Mouse (Mus musculus): ENCODE data around the gene Katnal1. TPM values are rescaled to one million over a fixed set of nuclear protein-coding genes. Genes with fewer than 3 reads are reported as not detected.

Gene Katnal1
- 3.9 and 5.1 TPM in 2 replicates for polyA plus RNA-seq (2012; rRNA removed)
- polyA plus RNA-seq (2014; fragmentation: Nextera tagmentation; extraction: Ambion mirVana), result 7.6 and 8.3 TPM in 2 replicates

DNA sequence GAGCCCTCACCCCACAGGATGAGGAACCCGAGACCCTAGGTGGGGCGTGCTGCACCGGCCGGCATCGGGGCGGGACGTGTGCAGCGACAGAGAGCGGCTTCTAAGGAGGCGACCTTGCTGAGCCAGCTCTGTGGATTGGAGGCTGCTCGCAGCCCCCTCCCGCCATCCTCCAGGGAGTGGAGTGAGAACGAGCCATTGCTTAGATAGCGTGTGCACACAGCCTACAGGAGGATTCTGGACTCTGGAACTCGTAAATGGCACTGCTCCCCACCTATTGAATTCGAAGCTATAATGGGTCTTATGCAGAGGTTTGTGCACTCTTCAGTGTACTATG, at the start of gene Katnal1:
TSS of gene Katnal1 (minus strand) at position 205 of the 334 bp plus-strand sequence.
- TF ChIP-seq EP300 (IDR thresholded peaks at IDR 0.05; ENCODE audit: low read depth) (no peak), CTCF (IDR thresholded peaks at IDR 0.05; ENCODE audit: low read depth) (no peak)
- peak within 1 kb of the TSS; percentile 89 for H3K4me2 ChIP-seq (ENCODE audit: low read depth)
- DNase-seq (ENCODE audit: low read depth in 3 of 3, low spot score in 3 of 3), result no peak
- H3K36me3 ChIP-seq (replicated peaks; ENCODE audit: control insufficient read depth, insufficient read depth, low read depth), result peaks cover 10% of the 10 kb centered on the region
- H3K9ac ChIP-seq (replicated peaks), result peak within 1 kb of the TSS; percentile 76
- WGBS (ENCODE audit: insufficient replicate concordance), result 2% methylated on average over 16 of the region's 16 CpGs
- H3K9me3 ChIP-seq (ENCODE audit: control insufficient read depth, low read length), result no peaks in the 10 kb centered on the region
- H3K4me1 ChIP-seq (replicated peaks; ENCODE audit: control insufficient read depth in 2 of 2, insufficient read depth in 2 of 2, low read length in 1 of 2), result peaks cover 36 to 58% of the 10 kb centered on the region in 2 experiments
- peak; percentile 38 for ATAC-seq (ENCODE audit: insufficient read depth)
- peak within 1 kb of the TSS; percentile 77 to 94 for H3K4me3 ChIP-seq (ENCODE audit: insufficient read depth in 1 of 2, low read depth in 2 of 2, low read length in 2 of 2)
- peak within 1 kb of the TSS; percentile 85 for H3K27ac ChIP-seq
- no peaks in the 10 kb centered on the region for H3K27me3 ChIP-seq (ENCODE audit: control insufficient read depth, insufficient read depth, low read length)

DNA sequence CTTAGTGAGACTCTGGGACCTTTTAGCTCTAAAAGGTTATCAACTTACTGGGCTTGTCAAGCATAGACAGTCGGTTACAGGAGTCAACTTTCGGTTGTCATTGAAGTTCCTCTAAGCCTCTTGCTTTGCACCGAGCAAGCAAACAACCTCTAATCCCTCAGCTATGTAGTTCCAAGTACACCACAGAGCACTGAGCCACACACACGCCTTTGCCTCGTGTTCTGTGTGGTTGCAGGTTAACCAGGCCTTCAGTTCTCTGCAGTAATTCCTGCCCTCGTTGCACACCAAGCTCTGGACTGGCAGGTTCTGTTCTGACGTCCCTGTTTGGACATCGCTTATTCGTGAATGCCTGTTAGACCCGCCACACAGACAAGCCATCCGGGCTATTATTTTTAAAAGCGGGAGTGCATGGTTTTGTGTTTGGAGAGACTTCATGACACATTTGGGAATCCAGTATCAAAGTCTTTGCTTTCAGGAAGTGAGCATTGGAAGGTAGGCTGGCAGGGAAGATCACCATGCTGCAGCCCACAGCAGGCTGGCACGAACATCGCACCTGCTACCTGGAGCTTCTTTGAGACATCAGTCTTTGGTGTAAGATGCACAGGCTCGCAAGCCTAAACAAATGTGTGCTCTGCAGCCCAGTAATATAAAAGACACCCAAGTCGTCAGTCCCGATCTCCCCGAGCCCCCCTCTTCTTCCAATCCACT, 49.5 kb upstream of the Katnal1 start:
- Histone ChIP-seq H3K4me3 (ENCODE audit: insufficient read depth in 1 of 2, low read depth in 2 of 2, low read length in 2 of 2) (no peak overlapping the region), H3K27me3 (ENCODE audit: control insufficient read depth, insufficient read depth, low read length) (no peaks in the 10 kb centered on the region), H3K36me3 (replicated peaks; ENCODE audit: control insufficient read depth, insufficient read depth, low read depth) (no peaks in the 10 kb centered on the region), H3K9ac (replicated peaks) (no peak overlapping the region), H3K4me1 (replicated peaks; ENCODE audit: control insufficient read depth in 2 of 2, insufficient read depth in 2 of 2, low read length in 1 of 2) (peaks cover 0 to 27% of the 10 kb centered on the region in 2 experiments; a peak in 2 of 4 replicates), H3K4me2 (ENCODE audit: low read depth) (no peak overlapping the region), H3K9me3 (ENCODE audit: control insufficient read depth, low read length) (no peaks in the 10 kb centered on the region), H3K27ac (peak overlapping the region; percentile 30)
- no peak for TF ChIP-seq CTCF (IDR thresholded peaks at IDR 0.05; ENCODE audit: low read depth)
- TF ChIP-seq EP300 (IDR thresholded peaks at IDR 0.05; ENCODE audit: low read depth), result 0 out of 2 replicates have a peak, but pooled peaks have one; percentile 15
- WGBS (ENCODE audit: insufficient replicate concordance), result 54% methylated on average over 18 of the region's 18 CpGs
- peak; percentile 57 for ATAC-seq (ENCODE audit: insufficient read depth)
- DNase-seq (ENCODE audit: low read depth in 3 of 3, low spot score in 3 of 3), result no peak

DNA sequence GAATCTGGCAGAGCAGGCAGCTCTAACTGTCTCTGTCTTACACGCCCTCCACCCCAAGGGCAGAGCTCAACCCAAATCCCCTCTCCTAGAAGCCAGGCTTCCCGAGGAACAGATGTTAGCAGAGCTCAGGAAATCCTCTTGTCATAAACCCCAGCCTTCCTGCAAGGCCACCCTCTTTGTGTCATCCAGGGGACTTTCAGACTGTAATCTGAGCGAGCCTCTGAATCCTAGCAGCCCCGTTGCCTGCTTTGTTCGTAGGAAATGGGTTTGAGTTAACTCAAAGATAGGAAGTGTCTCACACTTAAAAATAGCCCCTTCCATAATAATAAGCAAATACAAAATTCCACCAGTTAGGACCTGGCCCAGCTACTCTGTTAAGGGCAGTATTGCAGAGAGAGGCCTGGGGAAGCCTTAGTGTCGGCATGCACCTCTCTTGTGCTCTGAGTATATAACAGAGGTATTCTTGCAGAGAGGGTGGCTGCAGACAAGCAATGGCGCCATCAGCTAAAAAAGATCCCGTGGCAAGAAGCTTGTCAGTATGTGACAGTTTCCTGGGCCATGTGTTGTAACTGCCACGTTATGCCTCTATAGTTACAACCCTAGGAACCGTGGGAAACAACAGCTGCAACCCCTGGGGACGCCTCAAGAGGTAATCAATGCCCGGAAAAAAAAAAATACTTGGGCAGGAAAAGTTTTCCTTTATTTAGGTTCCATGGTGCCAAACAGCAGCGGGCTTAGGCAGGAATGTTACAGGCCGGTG, 48.8 kb upstream of the Katnal1 start:
- Histone ChIP-seq H3K27me3 (ENCODE audit: control insufficient read depth, insufficient read depth, low read length) (no peaks in the 10 kb centered on the region), H3K36me3 (replicated peaks; ENCODE audit: control insufficient read depth, insufficient read depth, low read depth) (no peaks in the 10 kb centered on the region), H3K4me1 (replicated peaks; ENCODE audit: control insufficient read depth in 2 of 2, insufficient read depth in 2 of 2, low read length in 1 of 2) (peaks cover 0 to 29% of the 10 kb centered on the region in 2 experiments; a peak in 2 of 4 replicates), H3K27ac (peak overlapping the region; percentile 2), H3K9ac (replicated peaks) (no peak overlapping the region), H3K4me3 (ENCODE audit: insufficient read depth in 1 of 2, low read depth in 2 of 2, low read length in 2 of 2) (no peak overlapping the region), H3K4me2 (ENCODE audit: low read depth) (no peak overlapping the region), H3K9me3 (ENCODE audit: control insufficient read depth, low read length) (no peaks in the 10 kb centered on the region)
- DNase-seq (ENCODE audit: low read depth in 3 of 3, low spot score in 3 of 3) (no peak), ATAC-seq (ENCODE audit: insufficient read depth) (peak; percentile 5; the same call in 1 of the 2 replicates)
- 24% methylated on average over 14 of the region's 14 CpGs for WGBS (ENCODE audit: insufficient replicate concordance)
- TF ChIP-seq EP300 (IDR thresholded peaks at IDR 0.05; ENCODE audit: low read depth), result no peak
- no peak for TF ChIP-seq CTCF (IDR thresholded peaks at IDR 0.05; ENCODE audit: low read depth)

DNA sequence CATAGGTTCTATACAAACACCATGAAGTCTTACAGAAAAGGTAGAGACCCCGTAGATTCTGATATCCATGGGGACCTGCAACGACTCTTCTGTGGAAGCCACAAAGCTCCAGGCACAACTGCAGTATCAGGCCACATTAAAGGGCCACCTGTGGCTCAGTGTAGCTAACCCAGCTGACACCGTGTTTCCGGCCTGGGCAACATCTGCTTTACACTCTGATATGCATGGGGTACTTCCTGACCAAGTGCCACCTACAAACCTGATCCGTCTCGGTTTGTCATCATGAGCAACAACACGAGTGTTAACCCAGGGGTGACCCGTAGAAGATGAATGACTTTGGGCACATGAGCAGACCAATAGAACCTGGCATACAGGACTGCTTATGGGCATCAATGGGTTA, 47.8 kb upstream of the Katnal1 start:
- Histone ChIP-seq H3K4me2 (ENCODE audit: low read depth) (no peak overlapping the region), H3K27ac (no peak overlapping the region), H3K9ac (replicated peaks) (no peak overlapping the region), H3K4me1 (replicated peaks; ENCODE audit: control insufficient read depth in 2 of 2, insufficient read depth in 2 of 2, low read length in 1 of 2) (peaks cover 0 to 29% of the 10 kb centered on the region in 2 experiments; a peak in 2 of 4 replicates), H3K36me3 (replicated peaks; ENCODE audit: control insufficient read depth, insufficient read depth, low read depth) (no peaks in the 10 kb centered on the region), H3K4me3 (ENCODE audit: insufficient read depth in 1 of 2, low read depth in 2 of 2, low read length in 2 of 2) (no peak overlapping the region), H3K9me3 (ENCODE audit: control insufficient read depth, low read length) (no peaks in the 10 kb centered on the region), H3K27me3 (ENCODE audit: control insufficient read depth, insufficient read depth, low read length) (no peaks in the 10 kb centered on the region)
- 55% methylated on average over 8 of the region's 8 CpGs for WGBS (ENCODE audit: insufficient replicate concordance)
- DNase-seq (ENCODE audit: low read depth in 3 of 3, low spot score in 3 of 3) (no peak), ATAC-seq (ENCODE audit: insufficient read depth) (no peak)
- TF ChIP-seq EP300 (IDR thresholded peaks at IDR 0.05; ENCODE audit: low read depth) (no peak), CTCF (IDR thresholded peaks at IDR 0.05; ENCODE audit: low read depth) (no peak)

DNA sequence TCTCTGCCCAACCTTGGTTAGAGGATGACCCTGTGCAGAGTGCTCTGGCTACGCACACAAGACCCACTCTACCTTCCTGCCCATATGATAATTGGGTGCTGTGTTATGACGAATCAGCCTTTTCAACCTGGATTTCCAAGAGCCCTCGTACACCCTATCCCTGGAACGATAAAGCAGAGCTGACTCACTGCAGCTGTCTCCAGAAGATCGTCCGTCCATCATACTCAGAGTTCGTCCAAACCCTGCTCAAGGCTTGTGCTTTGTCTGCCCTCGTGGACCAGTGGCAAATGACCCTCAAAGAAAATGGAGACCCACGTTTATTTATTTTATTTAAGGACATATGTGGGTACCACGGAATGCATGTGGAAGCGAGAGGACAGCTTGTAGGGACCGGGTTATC, 45.9 kb upstream of the Katnal1 start:
- no peak overlapping the region for H3K4me3 ChIP-seq (ENCODE audit: insufficient read depth in 1 of 2, low read depth in 2 of 2, low read length in 2 of 2)
- H3K4me2 ChIP-seq (ENCODE audit: low read depth), result no peak overlapping the region
- H3K36me3 ChIP-seq (replicated peaks; ENCODE audit: control insufficient read depth, insufficient read depth, low read depth), result no peaks in the 10 kb centered on the region
- TF ChIP-seq EP300 (IDR thresholded peaks at IDR 0.05; ENCODE audit: low read depth) (no peak), CTCF (IDR thresholded peaks at IDR 0.05; ENCODE audit: low read depth) (no peak)
- DNase-seq (ENCODE audit: low read depth in 3 of 3, low spot score in 3 of 3) (no peak), ATAC-seq (ENCODE audit: insufficient read depth) (no peak)
- H3K27ac ChIP-seq, result no peak overlapping the region
- H3K9me3 ChIP-seq (ENCODE audit: control insufficient read depth, low read length), result no peaks in the 10 kb centered on the region
- peaks cover 0 to 34% of the 10 kb centered on the region in 2 experiments; a peak in 2 of 4 replicates for H3K4me1 ChIP-seq (replicated peaks; ENCODE audit: control insufficient read depth in 2 of 2, insufficient read depth in 2 of 2, low read length in 1 of 2)
- no peaks in the 10 kb centered on the region for H3K27me3 ChIP-seq (ENCODE audit: control insufficient read depth, insufficient read depth, low read length)
- H3K9ac ChIP-seq (replicated peaks), result no peak overlapping the region
- 76% methylated on average over 12 of the region's 12 CpGs for WGBS (ENCODE audit: insufficient replicate concordance)
